Mouse (Mus musculus) heart, embryonic 14.5 days (tissue): ENCODE data around the gene Fcho2. TPM values are rescaled to one million over a fixed set of nuclear protein-coding genes. Genes with fewer than 3 reads are reported as not detected.

Experiments
- ATAC-seq: fragments of 200-750 bp; cut with Nextera tagmentation; 2 replicates; pipeline ENCODE4 v1.8.0; 2017; ENCODE audit warnings: low read depth, moderate TSS enrichment; ENCODE audit not compliant: insufficient number of reproducible peaks, insufficient read depth, low FRiP score
- H3K27ac ChIP-seq, 2 experiments: fragments of 200-500 bp in 1 of 2; fragments of 300-500 bp in 1 of 2; sonication (generic) in 1 of 2; replicated peaks in 1 of 2; 2 replicates each; pipeline ENCODE4 v1.5.1; 2012 to 2014; ENCODE audit warnings: low read depth in 2 of 2, low read length in 2 of 2, control low read depth in 1 of 2, mild to moderate bottlenecking in 1 of 2, mixed read lengths in 1 of 2; ENCODE audit not compliant: control insufficient read depth in 1 of 2, insufficient read depth in 1 of 2
- H3K27me3 ChIP-seq: fragments of 300-500 bp; sonication (generic); 2 replicates; pipeline ENCODE4 v1.6.1; 2014; ENCODE audit warnings: mild to moderate bottlenecking, low read length, control low read depth; ENCODE audit not compliant: control insufficient read depth, insufficient read depth
- H3K36me3 ChIP-seq: fragments of 300-500 bp; sonication (generic); 2 replicates; pipeline ENCODE4 v1.6.1; 2014; ENCODE audit warnings: mild to moderate bottlenecking, control low read depth, low read length, mixed read lengths; ENCODE audit not compliant: control insufficient read depth, insufficient read depth
- H3K4me1 ChIP-seq, 2 experiments: fragments of 200-500 bp in 1 of 2; fragments of 300-500 bp in 1 of 2; sonication (generic) in 1 of 2; 2 replicates each; pipeline ENCODE4 v1.6.1; 2012 to 2014; ENCODE audit warnings: low read length in 2 of 2, control low read depth in 1 of 2, mixed read lengths in 1 of 2; ENCODE audit not compliant: control insufficient read depth in 2 of 2, insufficient read depth in 2 of 2
- H3K4me2 ChIP-seq: fragments of 300-500 bp; sonication (generic); 2 replicates; pipeline ENCODE4 v1.6.1; 2014; ENCODE audit warnings: mild to moderate bottlenecking, low read length
- H3K4me3 ChIP-seq, 2 experiments: fragments of 200-500 bp in 1 of 2; fragments of 300-500 bp in 1 of 2; sonication (generic) in 1 of 2; 2 replicates each; pipeline ENCODE4 v1.5.1; 2012 to 2014; ENCODE audit warnings: low read length in 2 of 2, mild to moderate bottlenecking in 2 of 2, control low read depth in 1 of 2, low read depth in 1 of 2, moderate library complexity in 1 of 2; ENCODE audit not compliant: control insufficient read depth in 1 of 2, insufficient read depth in 1 of 2
- H3K9ac ChIP-seq: fragments of 300-500 bp; sonication (generic); 2 replicates; pipeline ENCODE4 v1.6.1; 2014; ENCODE audit warnings: mild to moderate bottlenecking, low read length
- H3K9me3 ChIP-seq: fragments of 300-500 bp; sonication (generic); 2 replicates; pipeline ENCODE4 v1.6.1; 2016; ENCODE audit warnings: low read length, control low read depth; ENCODE audit not compliant: control insufficient read depth
- WGBS: fragments of 180-500 bp; shearing (Covaris S2); extraction: QIAGEN DNeasy Blood & Tissue Kit; methylation state at CpG from one replicate; pipeline ENCODE4 v1.1.7; 2014; 5-methylcytosine and 5-hydroxymethylcytosine counted together
- polyA plus RNA-seq: library from polyadenylated mRNA; unstranded; fragments of >200 nt; fragmentation: Nextera tagmentation; extraction: Ambion mirVana; gene quantifications from 2 replicates; pipeline ENCODE4 v1.2.1, GENCODE M21; 2014

Gene Fcho2
- polyA plus RNA-seq, 1 experiment from 2014 or later = 29.4 TPM

DNA sequence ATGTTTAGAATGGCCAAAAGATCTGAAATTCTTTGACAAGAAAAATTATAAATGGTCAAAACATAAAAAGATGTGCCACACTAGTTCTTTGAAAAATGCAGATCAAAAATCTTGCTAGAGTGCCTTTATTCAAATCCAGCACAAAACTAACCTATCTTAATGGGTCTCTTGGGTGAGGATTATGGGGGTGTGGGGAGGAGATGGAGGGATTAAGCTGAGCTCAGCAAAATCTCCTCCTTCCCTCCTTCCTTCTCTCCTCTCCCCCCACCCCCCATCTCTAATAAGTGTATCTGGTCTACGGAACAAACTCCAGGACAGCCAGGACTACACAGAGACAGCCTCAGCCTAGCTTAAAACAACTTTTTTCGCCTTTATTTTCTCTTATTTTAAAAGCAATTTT is 43.8 kb downstream of the Fcho2 start:
- no peak for ATAC-seq
- Histone ChIP-seq H3K27ac (no peak overlapping the region), H3K4me1 (peaks cover 0 to 7% of the 10 kb centered on the region in 2 experiments; a peak in 1 of 4 replicates), H3K27me3 (no peaks in the 10 kb centered on the region), H3K4me2 (no peak overlapping the region), H3K36me3 (peaks cover 31% of the 10 kb centered on the region), H3K9me3 (no peaks in the 10 kb centered on the region), H3K4me3 (no peak overlapping the region), H3K9ac (no peak overlapping the region)
- WGBS = 91% methylated on average over 2 of the region's 2 CpGs

DNA sequence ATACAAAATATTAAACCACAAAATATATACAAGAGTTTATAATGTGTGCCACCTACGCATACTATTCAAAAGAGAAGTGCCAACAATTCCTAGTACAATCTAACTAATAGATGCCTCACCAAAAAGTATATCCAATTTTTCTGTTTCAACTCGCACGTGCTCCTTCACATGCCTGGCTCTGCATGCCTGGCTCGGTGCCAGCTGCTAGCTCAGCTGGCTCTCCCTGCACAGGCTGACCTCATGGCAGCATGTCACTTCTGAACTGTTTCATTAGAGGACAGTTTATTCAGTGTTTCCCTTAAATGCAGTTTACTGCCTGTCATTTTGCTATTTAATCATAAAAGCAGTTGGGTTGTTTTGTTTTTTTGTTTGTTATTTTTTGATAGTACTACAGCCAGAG is 46.9 kb downstream of the Fcho2 start:
- Histone ChIP-seq H3K27me3 (no peaks in the 10 kb centered on the region), H3K9ac (no peak overlapping the region), H3K27ac (peak overlapping the region in 1 of 2 experiments; percentile 41; a peak in 1 of 4 replicates), H3K9me3 (no peaks in the 10 kb centered on the region), H3K4me2 (no peak overlapping the region), H3K36me3 (peaks cover 5% of the 10 kb centered on the region), H3K4me1 (peaks cover 0 to 7% of the 10 kb centered on the region in 2 experiments; a peak in 1 of 4 replicates), H3K4me3 (no peak overlapping the region)
- ATAC-seq = no peak
- 23% methylated on average over 4 of the region's 4 CpGs for WGBS

DNA sequence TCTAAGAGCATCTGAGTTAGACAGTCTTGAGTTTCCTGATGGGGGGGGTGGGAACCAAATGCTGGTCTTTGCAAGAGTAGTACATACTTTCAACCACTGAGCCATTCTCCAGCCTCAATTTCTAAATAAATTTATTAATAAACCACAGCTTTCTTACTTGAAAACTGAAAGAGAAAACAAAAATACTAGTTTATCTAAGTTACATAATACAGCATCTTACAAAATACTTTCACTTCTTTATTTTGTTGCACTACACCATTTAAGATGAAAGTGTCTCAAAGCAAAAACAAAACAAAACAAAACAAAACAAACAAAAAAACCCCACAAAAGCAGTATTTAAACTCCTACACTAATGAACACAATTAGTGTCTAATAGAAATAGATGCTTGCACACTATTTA is 53.5 kb downstream of the Fcho2 start:
- H3K4me1 ChIP-seq = no peaks in the 10 kb centered on the region

DNA sequence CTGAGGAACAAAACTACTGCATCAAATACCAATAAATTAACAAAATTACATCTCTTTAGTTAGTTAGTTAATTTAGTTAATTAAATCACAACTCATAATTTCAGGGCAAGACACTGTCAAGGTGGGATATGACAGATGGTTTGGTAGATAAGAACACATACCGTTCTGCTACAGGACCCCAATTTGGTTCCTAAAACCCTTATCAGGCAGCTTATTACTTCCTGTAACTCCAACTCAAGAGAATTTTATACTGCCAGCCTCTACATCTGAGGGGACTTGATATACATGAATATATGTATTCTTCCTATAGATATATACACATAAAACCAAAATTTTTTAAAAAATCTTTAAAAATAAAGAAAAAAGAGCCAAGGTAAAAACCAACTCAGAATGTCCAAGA is 59.4 kb downstream of the Fcho2 start:
- no peak overlapping the region for H3K27ac ChIP-seq
- 61% methylated on average over 1 of the region's 1 CpGs for WGBS

More for the DNA sequence above, 53.5 kb downstream of the Fcho2 start:
- Histone ChIP-seq H3K4me2 (no peak overlapping the region), H3K9me3 (no peaks in the 10 kb centered on the region), H3K27ac (no peak overlapping the region), H3K4me3 (no peak overlapping the region), H3K27me3 (no peaks in the 10 kb centered on the region), H3K9ac (no peak overlapping the region), H3K36me3 (peaks cover 22% of the 10 kb centered on the region)
- ATAC-seq = no peak

DNA sequence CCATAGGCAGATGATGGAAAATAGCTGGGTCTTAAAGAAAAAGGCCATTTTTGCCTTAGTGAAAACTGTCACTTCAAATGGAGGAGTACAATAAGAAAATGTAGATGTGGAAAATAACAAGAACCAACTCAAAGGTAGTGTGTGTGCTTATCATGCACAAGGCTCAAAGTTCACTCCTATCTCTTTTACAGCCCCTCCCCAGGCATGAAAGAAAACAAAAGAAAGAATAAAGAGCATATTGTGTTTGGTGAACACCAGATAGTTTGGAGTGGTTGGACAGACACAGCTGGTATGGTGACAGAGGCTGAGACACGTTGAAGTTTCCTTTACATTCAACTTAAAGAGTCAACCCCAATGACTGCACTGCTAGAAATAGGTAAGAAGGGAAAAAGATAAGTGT is 70.6 kb downstream of the Fcho2 start:
- no peak overlapping the region for H3K4me3 ChIP-seq
- WGBS = 50% methylated on average over 1 of the region's 1 CpGs
- H3K4me2 ChIP-seq = no peak overlapping the region
- no peaks in the 10 kb centered on the region for H3K27me3 ChIP-seq
- no peak overlapping the region for H3K9ac ChIP-seq
- no peak overlapping the region for H3K27ac ChIP-seq
- H3K36me3 ChIP-seq = peaks cover 68% of the 10 kb centered on the region
- no peak for ATAC-seq
- H3K4me1 ChIP-seq = no peaks in the 10 kb centered on the region
- H3K9me3 ChIP-seq = no peaks in the 10 kb centered on the region

More for the DNA sequence above, 59.4 kb downstream of the Fcho2 start:
- H3K4me1 ChIP-seq = no peaks in the 10 kb centered on the region
- no peaks in the 10 kb centered on the region for H3K9me3 ChIP-seq
- peaks cover 32% of the 10 kb centered on the region for H3K36me3 ChIP-seq
- no peak overlapping the region for H3K4me3 ChIP-seq
- no peaks in the 10 kb centered on the region for H3K27me3 ChIP-seq
- no peak overlapping the region for H3K9ac ChIP-seq
- no peak for ATAC-seq
- H3K4me2 ChIP-seq = no peak overlapping the region

DNA sequence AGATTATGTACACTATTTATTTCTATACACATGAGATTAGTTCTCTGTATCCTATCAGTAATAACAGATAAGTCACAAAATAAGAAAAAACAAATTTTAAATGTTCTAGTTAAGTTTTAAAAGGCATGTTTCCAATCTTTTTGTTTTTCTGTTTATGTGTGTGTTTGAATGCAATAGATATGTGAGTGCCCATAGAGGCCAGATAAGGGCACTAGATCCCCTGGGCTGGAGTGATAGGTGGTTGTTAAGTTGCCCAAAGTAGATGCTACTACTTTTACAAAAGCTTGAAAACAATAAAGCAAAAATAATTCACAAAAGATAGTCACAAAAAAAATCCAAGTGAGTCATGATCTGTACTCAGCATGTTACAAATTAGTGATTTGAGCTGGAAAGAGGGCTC is 71.4 kb downstream of the Fcho2 start:
- H3K4me1 ChIP-seq = no peaks in the 10 kb centered on the region
- H3K4me3 ChIP-seq = no peak overlapping the region
- H3K36me3 ChIP-seq = peaks cover 66% of the 10 kb centered on the region
- no peak overlapping the region for H3K27ac ChIP-seq
- H3K9ac ChIP-seq = no peak overlapping the region
- ATAC-seq = no peak
- no peak overlapping the region for H3K4me2 ChIP-seq
- no peaks in the 10 kb centered on the region for H3K27me3 ChIP-seq
- H3K9me3 ChIP-seq = no peaks in the 10 kb centered on the region

DNA sequence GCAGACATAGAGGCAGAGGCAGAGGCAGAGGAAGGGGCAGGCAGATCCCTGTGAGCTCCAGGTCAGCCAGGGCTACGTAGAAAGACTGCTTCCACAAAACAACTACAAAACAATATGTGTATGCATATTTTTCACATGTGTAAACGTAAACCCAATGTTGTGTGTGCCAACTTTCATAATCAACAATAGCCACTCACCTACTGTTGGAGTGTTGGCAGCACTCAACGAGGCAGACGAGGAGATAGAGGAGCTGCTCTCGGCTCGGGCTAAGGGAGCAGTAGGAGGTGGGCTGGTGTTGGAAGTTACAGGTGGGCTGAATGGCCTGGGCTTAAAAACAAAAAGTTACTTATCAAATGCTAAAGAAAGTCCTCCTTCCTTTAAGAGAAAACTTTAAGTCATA is 72.0 kb downstream of the Fcho2 start:
- Histone ChIP-seq H3K4me3 (no peak overlapping the region), H3K4me2 (no peak overlapping the region), H3K9ac (no peak overlapping the region), H3K36me3 (peaks cover 68% of the 10 kb centered on the region), H3K4me1 (no peaks in the 10 kb centered on the region), H3K9me3 (no peaks in the 10 kb centered on the region), H3K27ac (no peak overlapping the region), H3K27me3 (no peaks in the 10 kb centered on the region)
- WGBS = 65% methylated on average over 6 of the region's 6 CpGs
- ATAC-seq = no peak

DNA sequence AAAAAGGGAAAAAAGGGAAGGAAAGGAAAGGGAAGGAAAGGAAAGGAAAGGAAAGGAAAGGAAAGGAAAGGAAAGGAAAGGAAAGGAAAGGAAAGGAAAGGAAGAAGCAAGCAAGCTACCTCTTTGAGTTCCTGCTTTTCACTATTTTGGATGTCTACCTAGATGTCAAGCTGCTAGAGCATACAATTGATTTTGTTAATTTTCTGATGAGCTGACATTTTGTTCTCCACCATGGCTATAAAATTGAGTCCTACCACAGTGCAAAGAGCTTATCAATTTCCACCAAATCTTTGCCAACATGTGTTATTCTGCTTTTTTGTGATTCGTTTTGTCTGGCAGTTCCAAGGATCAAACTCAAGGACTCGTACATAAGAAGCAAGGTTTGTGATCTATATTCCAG is 77.0 kb downstream of the Fcho2 start:
- 90% methylated on average over 2 of the region's 2 CpGs for WGBS
- Histone ChIP-seq H3K9ac (no peak overlapping the region), H3K4me3 (no peak overlapping the region), H3K4me1 (no peaks in the 10 kb centered on the region), H3K27ac (no peak overlapping the region), H3K9me3 (no peaks in the 10 kb centered on the region), H3K27me3 (no peaks in the 10 kb centered on the region), H3K4me2 (no peak overlapping the region), H3K36me3 (peaks cover 57% of the 10 kb centered on the region)
- ATAC-seq = no peak
